Mouse (Mus musculus): ENCODE results near the gene Adi1. TPM values are rescaled to one million over a fixed set of nuclear protein-coding genes. Genes with fewer than 3 reads are reported as not detected.

The Adi1 gene
- polyA plus RNA-seq (2014; fragmentation: Nextera tagmentation; extraction: Ambion mirVana), result 44.7 and 46.2 TPM in 2 replicates

GRCm38 (mm10) chr12:28675121-28675924 is at the start of gene Adi1:
TSS of gene Adi1 (plus strand) at chr12:28675231.
- H3K27me3 ChIP-seq (ENCODE audit: control insufficient read depth, insufficient read depth, low read length), result no peaks in the 10 kb centered on the region
- peak within 1 kb of the TSS; percentile 86 for H3K27ac ChIP-seq (ENCODE audit: low read depth, low read length)
- H3K4me1 ChIP-seq (ENCODE audit: control insufficient read depth, insufficient read depth, low read length), result no peaks in the 10 kb centered on the region; the same call in 1 of the 2 replicates
- H3K9me3 ChIP-seq (replicated peaks; ENCODE audit: control insufficient read depth, low read length), result no peaks in the 10 kb centered on the region
- H3K36me3 ChIP-seq (ENCODE audit: control insufficient read depth, insufficient read depth, low read length), result no peaks in the 10 kb centered on the region
- H3K4me3 ChIP-seq (ENCODE audit: low read depth, low read length), result peak within 1 kb of the TSS; percentile 50
- H3K9ac ChIP-seq (ENCODE audit: low read depth, low read length), result peak within 1 kb of the TSS; percentile 63
- H3K4me2 ChIP-seq, result peak within 1 kb of the TSS; percentile 70
- peak; percentile 89 for ATAC-seq (replicated peaks; ENCODE audit: insufficient number of reproducible peaks, low FRiP score, low TSS enrichment)
- WGBS (ENCODE audit: insufficient replicate concordance), result 4% methylated on average over 53 of the region's 53 CpGs

GRCm38 (mm10) chr12:28625407-28625806 is 49.6 kb upstream of the Adi1 start:
- 66% methylated on average over 7 of the region's 7 CpGs for WGBS (ENCODE audit: insufficient replicate concordance)
- peaks cover 18% of the 10 kb centered on the region for H3K36me3 ChIP-seq (ENCODE audit: control insufficient read depth, insufficient read depth, low read length)
- no peak overlapping the region for H3K27ac ChIP-seq (ENCODE audit: low read depth, low read length)
- no peak overlapping the region for H3K4me2 ChIP-seq
- H3K9me3 ChIP-seq (replicated peaks; ENCODE audit: control insufficient read depth, low read length), result no peaks in the 10 kb centered on the region
- no peaks in the 10 kb centered on the region for H3K27me3 ChIP-seq (ENCODE audit: control insufficient read depth, insufficient read depth, low read length)
- H3K9ac ChIP-seq (ENCODE audit: low read depth, low read length), result no peak overlapping the region
- no peak for ATAC-seq (replicated peaks; ENCODE audit: insufficient number of reproducible peaks, low FRiP score, low TSS enrichment)
- no peak overlapping the region for H3K4me3 ChIP-seq (ENCODE audit: low read depth, low read length)
- H3K4me1 ChIP-seq (ENCODE audit: control insufficient read depth, insufficient read depth, low read length), result peaks cover 19% of the 10 kb centered on the region

GRCm38 (mm10) chr12:28627092-28627491 is 47.9 kb upstream of the Adi1 start:
- H3K27me3 ChIP-seq (ENCODE audit: control insufficient read depth, insufficient read depth, low read length), result no peaks in the 10 kb centered on the region
- peaks cover 12% of the 10 kb centered on the region for H3K4me1 ChIP-seq (ENCODE audit: control insufficient read depth, insufficient read depth, low read length)
- H3K4me3 ChIP-seq (ENCODE audit: low read depth, low read length), result no peak overlapping the region
- H3K9me3 ChIP-seq (replicated peaks; ENCODE audit: control insufficient read depth, low read length), result no peaks in the 10 kb centered on the region
- H3K4me2 ChIP-seq, result no peak overlapping the region
- H3K36me3 ChIP-seq (ENCODE audit: control insufficient read depth, insufficient read depth, low read length), result peaks cover 29% of the 10 kb centered on the region
- ATAC-seq (replicated peaks; ENCODE audit: insufficient number of reproducible peaks, low FRiP score, low TSS enrichment), result no peak
- H3K27ac ChIP-seq (ENCODE audit: low read depth, low read length), result no peak overlapping the region
- no peak overlapping the region for H3K9ac ChIP-seq (ENCODE audit: low read depth, low read length)
- WGBS (ENCODE audit: insufficient replicate concordance), result 63% methylated on average over 4 of the region's 4 CpGs

- H3K4me3 ChIP-seq (ENCODE audit: low read depth, low read length), result no peak overlapping the region
- H3K9me3 ChIP-seq (replicated peaks; ENCODE audit: control insufficient read depth, low read length), result no peaks in the 10 kb centered on the region
- no peak overlapping the region for H3K27ac ChIP-seq (ENCODE audit: low read depth, low read length)
- 87% methylated on average over 2 of the region's 2 CpGs for WGBS (ENCODE audit: insufficient replicate concordance)
- no peak overlapping the region for H3K4me2 ChIP-seq
- H3K9ac ChIP-seq (ENCODE audit: low read depth, low read length), result no peak overlapping the region
- peaks cover 38% of the 10 kb centered on the region for H3K36me3 ChIP-seq (ENCODE audit: control insufficient read depth, insufficient read depth, low read length)
- H3K4me1 ChIP-seq (ENCODE audit: control insufficient read depth, insufficient read depth, low read length), result no peaks in the 10 kb centered on the region
- ATAC-seq (replicated peaks; ENCODE audit: insufficient number of reproducible peaks, low FRiP score, low TSS enrichment), result no peak
- no peaks in the 10 kb centered on the region for H3K27me3 ChIP-seq (ENCODE audit: control insufficient read depth, insufficient read depth, low read length)
These were observed 46.6 kb upstream of the Adi1 start for GRCm38 (mm10) chr12:28628436-28628835.

GRCm38 (mm10) chr12:28635058-28635534 is 39.9 kb upstream of the Adi1 start:
- peaks cover 10% of the 10 kb centered on the region for H3K4me1 ChIP-seq (ENCODE audit: control insufficient read depth, insufficient read depth, low read length)
- H3K4me3 ChIP-seq (ENCODE audit: low read depth, low read length), result peak overlapping the region; percentile 86
- peak overlapping the region; percentile 88 for H3K4me2 ChIP-seq
- H3K27ac ChIP-seq (ENCODE audit: low read depth, low read length), result peak overlapping the region; percentile 93
- ATAC-seq (replicated peaks; ENCODE audit: insufficient number of reproducible peaks, low FRiP score, low TSS enrichment), result 0 out of 2 replicates have a peak, but pooled peaks have one; percentile 28
- no peaks in the 10 kb centered on the region for H3K9me3 ChIP-seq (replicated peaks; ENCODE audit: control insufficient read depth, low read length)
- under 1% methylated on average over 23 of the region's 23 CpGs for WGBS (ENCODE audit: insufficient replicate concordance)
- H3K9ac ChIP-seq (ENCODE audit: low read depth, low read length), result peak overlapping the region; percentile 99
- peaks cover 31% of the 10 kb centered on the region for H3K36me3 ChIP-seq (ENCODE audit: control insufficient read depth, insufficient read depth, low read length)
- H3K27me3 ChIP-seq (ENCODE audit: control insufficient read depth, insufficient read depth, low read length), result no peaks in the 10 kb centered on the region

- peaks cover 23% of the 10 kb centered on the region for H3K36me3 ChIP-seq (ENCODE audit: control insufficient read depth, insufficient read depth, low read length)
- H3K4me1 ChIP-seq (ENCODE audit: control insufficient read depth, insufficient read depth, low read length), result peaks cover 10% of the 10 kb centered on the region
- H3K9ac ChIP-seq (ENCODE audit: low read depth, low read length), result peak within 1 kb of the TSS; percentile 99
- no peaks in the 10 kb centered on the region for H3K9me3 ChIP-seq (replicated peaks; ENCODE audit: control insufficient read depth, low read length)
- peak within 1 kb of the TSS; percentile 88 for H3K4me2 ChIP-seq
- WGBS (ENCODE audit: insufficient replicate concordance), result 4% methylated on average over 69 of the region's 69 CpGs
- peak within 1 kb of the TSS; percentile 86 for H3K4me3 ChIP-seq (ENCODE audit: low read depth, low read length)
- peak within 1 kb of the TSS; percentile 93 for H3K27ac ChIP-seq (ENCODE audit: low read depth, low read length)
- ATAC-seq (replicated peaks; ENCODE audit: insufficient number of reproducible peaks, low FRiP score, low TSS enrichment), result peak; percentile 87
- H3K27me3 ChIP-seq (ENCODE audit: control insufficient read depth, insufficient read depth, low read length), result no peaks in the 10 kb centered on the region
These were observed 39.2 kb upstream of the Adi1 start, which contains the start of gene Rps7 for GRCm38 (mm10) chr12:28635535-28636476. TSS of gene Rps7 (minus strand) at chr12:28635953.

GRCm38 (mm10) chr12:28636543-28636942 is 38.5 kb upstream of the Adi1 start:
- peak overlapping the region; percentile 81; the same call in 1 of the 2 replicates for H3K9ac ChIP-seq (ENCODE audit: low read depth, low read length)
- H3K4me1 ChIP-seq (ENCODE audit: control insufficient read depth, insufficient read depth, low read length), result peaks cover 10% of the 10 kb centered on the region

GRCm38 (mm10) chr12:28638778-28639177 is 36.3 kb upstream of the Adi1 start:
- Histone ChIP-seq H3K27ac (ENCODE audit: low read depth, low read length) (no peak overlapping the region), H3K4me3 (ENCODE audit: low read depth, low read length) (no peak overlapping the region), H3K27me3 (ENCODE audit: control insufficient read depth, insufficient read depth, low read length) (no peaks in the 10 kb centered on the region), H3K4me2 (no peak overlapping the region), H3K4me1 (ENCODE audit: control insufficient read depth, insufficient read depth, low read length) (peaks cover 10% of the 10 kb centered on the region), H3K9me3 (replicated peaks; ENCODE audit: control insufficient read depth, low read length) (no peaks in the 10 kb centered on the region), H3K9ac (ENCODE audit: low read depth, low read length) (no peak overlapping the region), H3K36me3 (ENCODE audit: control insufficient read depth, insufficient read depth, low read length) (peaks cover 4% of the 10 kb centered on the region)
- 54% methylated on average over 2 of the region's 2 CpGs for WGBS (ENCODE audit: insufficient replicate concordance)
- ATAC-seq (replicated peaks; ENCODE audit: insufficient number of reproducible peaks, low FRiP score, low TSS enrichment), result no peak

More at GRCm38 (mm10) chr12:28636543-28636942, 38.5 kb upstream of the Adi1 start:
- WGBS (ENCODE audit: insufficient replicate concordance), result 86% methylated on average over 6 of the region's 6 CpGs
- Histone ChIP-seq H3K4me2 (peak overlapping the region; percentile 60), H3K9me3 (replicated peaks; ENCODE audit: control insufficient read depth, low read length) (no peaks in the 10 kb centered on the region), H3K36me3 (ENCODE audit: control insufficient read depth, insufficient read depth, low read length) (peaks cover 18% of the 10 kb centered on the region), H3K27ac (ENCODE audit: low read depth, low read length) (no peak overlapping the region), H3K4me3 (ENCODE audit: low read depth, low read length) (peak overlapping the region; percentile 86), H3K27me3 (ENCODE audit: control insufficient read depth, insufficient read depth, low read length) (no peaks in the 10 kb centered on the region)
- no peak for ATAC-seq (replicated peaks; ENCODE audit: insufficient number of reproducible peaks, low FRiP score, low TSS enrichment)
